Mouse (Mus musculus) hindbrain, postnatal 0 days (tissue): ENCODE measurements around the gene Gm5799. TPM values are rescaled to one million over a fixed set of nuclear protein-coding genes. Genes with fewer than 3 reads are reported as not detected.
"Not testable (repeated sequence)": the region's sequence is repeated elsewhere in the genome, so short reads cannot be mapped to it uniquely, and the experiment has no call there.

Experiments used
- ATAC-seq: fragments of 200-750 bp; cut with Nextera tagmentation; 2 replicates; pipeline ENCODE4 v1.8.0; 2017; ENCODE audit warnings: mild to moderate bottlenecking, moderate TSS enrichment, moderate library complexity
- DNase-seq: peaks from one replicate; pipeline ENCODE4 v3.0.0-alpha.2; 2015; ENCODE audit warnings: low spot score
- H3K27ac ChIP-seq: fragments of 300-500 bp; sonication (generic); 2 replicates; pipeline ENCODE4 v1.5.1; 2014; ENCODE audit warnings: mild to moderate bottlenecking
- H3K27me3 ChIP-seq: fragments of 300-500 bp; sonication (generic); 2 replicates; pipeline ENCODE4 v1.6.1; 2014; ENCODE audit warnings: low read length, mixed read lengths; ENCODE audit not compliant: insufficient read depth
- H3K36me3 ChIP-seq: fragments of 300-500 bp; sonication (generic); 2 replicates; pipeline ENCODE4 v1.6.1; 2014; ENCODE audit warnings: low read length, mixed read lengths; ENCODE audit not compliant: insufficient read depth
- H3K4me1 ChIP-seq: fragments of 300-500 bp; sonication (generic); 2 replicates; pipeline ENCODE4 v1.6.1; 2014; ENCODE audit warnings: antibody characterized with exemption, low read length, mixed read lengths; ENCODE audit not compliant: insufficient read depth
- H3K4me2 ChIP-seq: fragments of 300-500 bp; sonication (generic); 2 replicates; pipeline ENCODE4 v1.6.1; 2014; ENCODE audit warnings: low read depth, mild to moderate bottlenecking, low read length, moderate library complexity, mixed read lengths
- H3K4me3 ChIP-seq: fragments of 300-500 bp; sonication (generic); 2 replicates; pipeline ENCODE4 v1.5.1; 2014; ENCODE audit warnings: low read length
- H3K9ac ChIP-seq: fragments of 300-500 bp; sonication (generic); replicated peaks from 2 replicates; pipeline ENCODE4 v1.6.1; 2014; ENCODE audit warnings: mild to moderate bottlenecking, low read length, moderate library complexity, mixed read lengths
- H3K9me3 ChIP-seq: fragments of 300-500 bp; sonication (generic); 2 replicates; pipeline ENCODE4 v1.6.1; 2016; ENCODE audit warnings: low read length, mixed read lengths
- WGBS: fragments of 180-500 bp; shearing (Covaris S2); extraction: QIAGEN DNeasy Blood & Tissue Kit; methylation state at CpG from one replicate; pipeline ENCODE4 v1.1.7; 2014; 5-methylcytosine and 5-hydroxymethylcytosine counted together
- polyA plus RNA-seq: library from polyadenylated mRNA; unstranded; fragments of >200 nt; fragmentation: Nextera tagmentation; extraction: Ambion mirVana; gene quantifications from 2 replicates; pipeline ENCODE4 v1.2.1, GENCODE M21; 2015
- total RNA-seq: library from RNA; depleted of rRNA; stranded (reverse); fragments of >200 nt; gene quantifications from 2 replicates; pipeline ENCODE4 v1.2.3, GENCODE M21; 2014; rRNA removed

Gene Gm5799
- not detected in 2 replicates for total RNA-seq
- polyA plus RNA-seq = not detected in 2 replicates

DNA sequence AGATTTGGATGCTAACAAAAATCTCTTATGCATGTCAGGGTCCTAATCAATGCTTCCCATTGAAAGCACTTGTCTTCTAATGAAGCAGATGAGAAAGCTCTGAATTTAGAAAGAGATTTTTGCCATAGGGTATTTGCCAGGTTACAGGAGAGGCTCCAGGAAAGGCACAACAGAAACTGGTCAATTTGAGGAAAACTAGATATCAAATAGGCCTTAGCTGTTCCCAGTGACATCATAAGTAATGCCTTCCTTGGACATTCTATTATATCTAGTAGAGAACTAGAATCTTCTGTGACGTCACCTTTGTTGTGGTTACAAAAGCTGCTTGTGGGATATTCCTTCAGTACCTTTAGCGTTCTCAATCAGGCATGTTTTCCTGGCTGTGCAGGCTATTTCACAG lies at the start of gene Gm5799:
Gene Gm5799, plus strand, starts transcription at position 301 of the 400 bp plus-strand sequence.
- H3K4me1 ChIP-seq, H3K36me3 ChIP-seq, ATAC-seq, H3K4me2 ChIP-seq, H3K27me3 ChIP-seq, H3K9me3 ChIP-seq, H3K4me3 ChIP-seq, H3K27ac ChIP-seq, DNase-seq, H3K9ac ChIP-seq: not testable (repeated sequence)
- WGBS = 68% methylated on average over 1 of the region's 2 CpGs

GRCm38 (mm10) chr14:43531052-43532010 lies 12.0 kb upstream of the Gm5799 start:
- 29% methylated on average over 12 of the region's 15 CpGs for WGBS
- not testable (repeated sequence) for H3K9ac ChIP-seq, H3K27ac ChIP-seq, DNase-seq, H3K4me3 ChIP-seq, H3K4me2 ChIP-seq, H3K27me3 ChIP-seq, H3K9me3 ChIP-seq, H3K36me3 ChIP-seq, ATAC-seq, H3K4me1 ChIP-seq

DNA sequence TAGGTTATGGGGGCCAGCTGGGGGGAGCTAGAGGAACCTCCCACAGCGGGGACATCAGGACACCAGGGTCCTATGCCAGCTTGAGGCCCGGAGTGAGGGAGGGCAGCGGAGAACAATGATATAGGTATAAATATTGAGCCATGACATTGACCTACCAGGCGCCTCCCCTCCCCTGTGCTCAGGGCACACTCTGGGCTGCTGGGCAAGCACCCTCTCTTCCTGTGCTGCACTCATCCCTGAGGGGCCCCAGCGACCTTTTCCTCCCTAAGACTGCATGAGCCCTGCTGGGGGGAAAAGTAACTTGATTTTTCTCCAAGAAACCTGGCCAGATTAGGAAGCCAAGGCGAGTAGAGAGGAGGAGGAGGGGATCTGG lies 11.4 kb upstream of the Gm5799 start:
- H3K27ac ChIP-seq, H3K27me3 ChIP-seq, H3K4me3 ChIP-seq, H3K36me3 ChIP-seq, H3K9ac ChIP-seq, H3K4me2 ChIP-seq, H3K9me3 ChIP-seq, ATAC-seq, DNase-seq, H3K4me1 ChIP-seq: not testable (repeated sequence)
- WGBS = no CpG with 5 or more reads among the region's 6 CpGs

GRCm38 (mm10) chr14:43532387-43532786 lies 11.0 kb upstream of the Gm5799 start:
- H3K4me2 ChIP-seq, ATAC-seq, H3K9me3 ChIP-seq, H3K9ac ChIP-seq, H3K36me3 ChIP-seq, H3K27ac ChIP-seq, H3K4me1 ChIP-seq, H3K27me3 ChIP-seq, H3K4me3 ChIP-seq, DNase-seq: not testable (repeated sequence)
- 49% methylated on average over 5 of the region's 6 CpGs for WGBS

DNA sequence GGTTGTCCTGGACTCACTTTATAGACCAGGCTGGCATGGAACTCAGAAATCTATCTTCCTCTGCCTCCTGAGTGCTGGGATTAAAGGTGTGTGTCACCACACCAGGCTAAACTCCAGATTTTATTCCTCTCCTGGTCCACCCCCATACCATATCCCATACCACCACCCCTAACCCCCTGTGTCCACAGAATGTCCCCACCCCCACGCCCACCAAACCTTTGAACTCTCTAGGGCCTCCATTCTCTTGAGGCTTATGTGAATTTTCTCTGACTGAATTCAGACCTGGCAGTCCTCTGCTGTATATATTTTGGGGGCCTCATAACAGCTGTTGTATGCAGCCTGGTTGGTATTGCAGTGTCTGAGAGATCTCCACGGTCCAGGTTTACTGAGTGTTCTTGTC lies 5.2 kb upstream of the Gm5799 start:
- 79% methylated on average over 2 of the region's 2 CpGs for WGBS
- not testable (repeated sequence) for H3K4me1 ChIP-seq, H3K9ac ChIP-seq, H3K4me2 ChIP-seq, DNase-seq, H3K27me3 ChIP-seq, H3K36me3 ChIP-seq, H3K9me3 ChIP-seq, H3K4me3 ChIP-seq, H3K27ac ChIP-seq, ATAC-seq

DNA sequence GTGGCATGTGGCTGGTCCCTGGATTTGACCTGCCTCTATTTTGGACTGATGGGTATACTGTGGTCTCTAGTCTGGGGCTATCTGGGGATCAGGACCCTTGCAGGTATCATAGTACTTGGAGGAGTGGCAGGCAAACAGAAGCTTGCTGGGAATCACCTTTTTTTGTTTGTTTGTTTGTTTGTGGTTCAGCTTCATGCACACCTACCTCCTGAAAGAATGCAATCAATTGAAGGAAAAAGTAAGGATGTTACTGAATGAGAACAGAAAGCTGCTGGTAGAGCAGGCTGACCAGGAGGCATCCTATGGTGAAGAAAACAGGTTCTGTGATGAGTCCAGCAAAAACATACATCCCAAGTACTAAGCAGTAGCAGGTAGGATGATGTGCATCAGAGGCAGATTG lies 2.9 kb downstream of the Gm5799 start:
- H3K4me3 ChIP-seq, H3K4me1 ChIP-seq, ATAC-seq, H3K4me2 ChIP-seq, H3K36me3 ChIP-seq, H3K27me3 ChIP-seq, DNase-seq, H3K27ac ChIP-seq, H3K9me3 ChIP-seq, H3K9ac ChIP-seq: not testable (repeated sequence)

DNA sequence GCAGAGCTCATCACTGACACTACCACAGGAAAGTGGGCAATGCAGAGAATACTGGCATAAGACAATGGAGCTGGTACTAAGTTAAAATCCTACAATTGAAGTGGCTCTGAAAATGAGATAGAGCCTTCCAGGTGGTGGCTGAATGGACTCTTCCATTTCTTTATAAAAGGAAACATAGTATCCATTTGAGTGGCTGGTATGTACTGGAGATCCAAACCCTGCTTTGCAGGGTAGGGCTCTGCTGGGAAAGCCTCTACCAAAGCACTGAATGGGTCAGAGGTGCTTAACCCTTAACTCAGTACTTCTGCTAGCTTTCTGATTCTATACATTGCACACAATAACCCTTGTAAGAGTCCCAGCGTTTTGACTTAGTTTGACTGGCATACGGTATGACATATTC lies 8.9 kb downstream of the Gm5799 start:
- 77% methylated on average over 2 of the region's 2 CpGs for WGBS

GRCm38 (mm10) chr14:43577969-43578368 lies 34.6 kb downstream of the Gm5799 start:
- H3K4me2 ChIP-seq, H3K27me3 ChIP-seq, H3K9ac ChIP-seq, ATAC-seq, H3K4me1 ChIP-seq, H3K36me3 ChIP-seq, H3K27ac ChIP-seq, H3K9me3 ChIP-seq, DNase-seq, H3K4me3 ChIP-seq: not testable (repeated sequence)
- WGBS = 93% methylated on average over 4 of the region's 4 CpGs

More for the DNA sequence above, 8.9 kb downstream of the Gm5799 start:
- DNase-seq, ATAC-seq, H3K4me3 ChIP-seq, H3K9ac ChIP-seq, H3K9me3 ChIP-seq, H3K27ac ChIP-seq, H3K4me1 ChIP-seq, H3K27me3 ChIP-seq, H3K36me3 ChIP-seq, H3K4me2 ChIP-seq: not testable (repeated sequence)

- not testable (repeated sequence) for H3K4me2 ChIP-seq, H3K27ac ChIP-seq, H3K9ac ChIP-seq, DNase-seq, H3K27me3 ChIP-seq, ATAC-seq, H3K36me3 ChIP-seq, H3K4me1 ChIP-seq, H3K4me3 ChIP-seq, H3K9me3 ChIP-seq
- 70% methylated on average over 1 of the region's 2 CpGs for WGBS
Measured at GRCm38 (mm10) chr14:43579046-43579445, 35.7 kb downstream of the Gm5799 start, which contains the start of gene Gm17654. Gm17654 (minus strand) TSS chr14:43579146.
